Mouse (Mus musculus) ES-E14 (cell line): ENCODE results near the gene Nodal. TPM values are rescaled to one million over a fixed set of nuclear protein-coding genes. Genes with fewer than 3 reads are reported as not detected.
A peak's percentile ranks its signal among the peaks of the same experiment; 100 is the strongest.

Experiments
- DNase-seq: peaks from one replicate; pipeline ENCODE4 v3.0.0-alpha.2; 2013; ENCODE audit warnings: low read depth, low spot score
- H3K27ac ChIP-seq: 2 replicates; pipeline ENCODE4 v1.5.1; 2012; ENCODE audit warnings: low read depth, mild to moderate bottlenecking, low read length, moderate library complexity, mixed read lengths; ENCODE audit not compliant: poor library complexity, insufficient read depth, severe bottlenecking
- H3K36me3 ChIP-seq: 2 replicates; pipeline ENCODE4 v1.6.1; 2012; ENCODE audit warnings: mild to moderate bottlenecking, low read length, moderate library complexity, mixed read lengths; ENCODE audit not compliant: control insufficient read depth, poor library complexity, insufficient read depth, severe bottlenecking
- H3K4me1 ChIP-seq, 2 experiments: fragments of 150-350 bp in 1 of 2; sonication (generic) in 1 of 2; 2 replicates each; pipeline ENCODE4 v1.6.1; 2012; ENCODE audit warnings: low read length in 2 of 2, mild to moderate bottlenecking in 1 of 2, mixed read lengths in 1 of 2; ENCODE audit not compliant: control insufficient read depth in 2 of 2, insufficient read depth in 2 of 2, poor library complexity in 1 of 2
- H3K4me3 ChIP-seq, 2 experiments: fragments of 150-350 bp in 1 of 2; sonication (generic) in 1 of 2; 2 replicates each; pipeline ENCODE4 v1.5.1; 2012; ENCODE audit warnings: low read length in 2 of 2, low read depth in 1 of 2, mild to moderate bottlenecking in 1 of 2, mixed read lengths in 1 of 2; ENCODE audit not compliant: insufficient read depth in 1 of 2, poor library complexity in 1 of 2, severe bottlenecking in 1 of 2
- H3K9ac ChIP-seq: 2 replicates; pipeline ENCODE4 v1.6.1; 2012; ENCODE audit warnings: low read depth, mild to moderate bottlenecking, low read length, mixed read lengths; ENCODE audit not compliant: poor library complexity, insufficient read depth, severe bottlenecking
- H3K9me3 ChIP-seq: fragments of 150-350 bp; sonication (generic); 2 replicates; pipeline ENCODE4 v1.6.1; 2012; ENCODE audit warnings: low read depth, mild to moderate bottlenecking, low read length; ENCODE audit not compliant: control insufficient read depth, insufficient read depth
- CHD2 ChIP-seq: IDR thresholded peaks from 2 replicates; pipeline ENCODE4 v1.6.1; 2014; ENCODE audit warnings: mild to moderate bottlenecking, low read depth, low read length, inconsistent platforms
- HCFC1 ChIP-seq: IDR thresholded peaks from 2 replicates; pipeline ENCODE4 v1.6.1; 2012; ENCODE audit warnings: low read length, inconsistent platforms, borderline replicate concordance; ENCODE audit not compliant: insufficient read depth
- MAFK ChIP-seq: IDR thresholded peaks from 2 replicates; pipeline ENCODE4 v1.6.1; 2014; ENCODE audit warnings: mild to moderate bottlenecking, low read depth, low read length, inconsistent platforms; ENCODE audit not compliant: insufficient read depth
- ZC3H11A ChIP-seq: IDR thresholded peaks from 2 replicates; pipeline ENCODE4 v1.6.1; 2012; ENCODE audit warnings: low read depth, mild to moderate bottlenecking, inconsistent platforms, low read length, borderline replicate concordance
- ZNF384 ChIP-seq: IDR thresholded peaks from 2 replicates; pipeline ENCODE4 v1.6.1; 2012; ENCODE audit warnings: low read depth, low read length, inconsistent platforms
- in situ Hi-C, 2 experiments: fragments of 600-800 bp; cut with MboI; formaldehyde crosslinking; loops; one replicate each; pipeline ENCODE4 v1.15.1; 2025; ENCODE audit warnings: low sequenced_read_pairs in 2 of 2, inconsistent platforms in 1 of 2; ENCODE audit not compliant: unreplicated experiment in 2 of 2
- total RNA-seq: library from RNA; depleted of rRNA; stranded (reverse); fragments of 300-350 nt; gene quantifications from 2 replicates; pipeline ENCODE4 v1.2.3, GENCODE M21; 2012

Nodal gene
- total RNA-seq, 1 experiment = 164 TPM

DNA sequence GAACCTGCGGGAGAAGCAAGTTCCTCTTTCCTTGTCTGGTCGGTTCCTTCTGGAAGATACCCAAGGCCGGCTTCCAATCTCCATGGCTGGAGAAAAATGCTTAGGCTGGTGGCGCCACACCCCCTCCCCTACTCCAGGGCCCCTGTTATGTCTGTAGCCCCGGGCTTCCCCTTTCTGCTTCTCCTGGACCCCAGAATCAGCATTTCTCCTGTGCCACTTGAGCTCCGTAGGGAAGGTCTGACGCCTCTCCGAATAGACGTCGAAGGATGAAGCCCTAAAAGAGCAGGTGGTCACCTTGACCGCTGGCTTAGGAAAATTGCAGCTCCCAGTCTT is 34.1 kb upstream of the Nodal start:
- no peaks in the 10 kb centered on the region for H3K9me3 ChIP-seq
- in situ Hi-C loops = no loop called here
- peaks cover 11% of the 10 kb centered on the region for H3K36me3 ChIP-seq
- TF ChIP-seq ZC3H11A (no peak), CHD2 (no peak), HCFC1 (no peak), MAFK (no peak), ZNF384 (no peak)
- peak overlapping the region; percentile 87 to 89 for H3K4me3 ChIP-seq
- H3K27ac ChIP-seq = no peak overlapping the region
- no peak for DNase-seq
- peak overlapping the region; percentile 77; the same call in 1 of the 2 replicates for H3K9ac ChIP-seq
- H3K4me1 ChIP-seq = peaks cover 10 to 33% of the 10 kb centered on the region in 2 experiments; a peak in 3 of 4 replicates

GRCm38 (mm10) chr10:61385174-61385573 is 32.6 kb upstream of the Nodal start:
- TF ChIP-seq CHD2 = no peak
- TF ChIP-seq ZC3H11A = no peak
- TF ChIP-seq HCFC1 = no peak
- TF ChIP-seq MAFK = no peak
- no peak for TF ChIP-seq ZNF384
- Histone ChIP-seq H3K36me3 (peaks cover 3% of the 10 kb centered on the region; the same call in 1 of the 2 replicates), H3K27ac (no peak overlapping the region), H3K9ac (no peak overlapping the region), H3K4me1 (peaks cover 10 to 18% of the 10 kb centered on the region in 2 experiments; a peak in 3 of 4 replicates), H3K9me3 (no peaks in the 10 kb centered on the region), H3K4me3 (no peak overlapping the region)
- in situ Hi-C loops = no loop called here
- DNase-seq = no peak

GRCm38 (mm10) chr10:61386284-61386683 is 31.5 kb upstream of the Nodal start:
- in situ Hi-C loops = no loop called here
- DNase-seq = no peak

DNA sequence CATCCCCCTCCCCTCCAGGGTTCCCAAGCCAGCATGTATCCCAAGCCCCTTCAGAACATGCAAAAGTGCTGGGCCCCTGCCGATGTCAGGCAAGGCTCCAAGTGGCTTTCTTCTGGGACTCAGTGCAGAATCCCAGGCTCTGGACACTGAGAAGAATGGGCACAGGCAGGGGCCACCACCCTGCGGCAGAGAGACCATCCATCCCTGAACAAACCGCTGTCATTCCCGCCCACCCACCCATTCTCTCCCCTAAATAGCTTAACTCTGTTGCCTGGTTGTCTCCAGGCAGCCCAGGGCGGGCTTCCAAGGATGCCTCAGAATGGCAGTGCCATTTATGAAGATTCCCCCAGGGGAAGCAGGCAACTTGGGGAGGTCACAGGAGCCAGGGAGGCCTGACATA is 28.8 kb upstream of the Nodal start:
- Histone ChIP-seq H3K9ac (no peak overlapping the region), H3K4me3 (no peak overlapping the region), H3K36me3 (no peaks in the 10 kb centered on the region), H3K9me3 (no peaks in the 10 kb centered on the region), H3K27ac (no peak overlapping the region), H3K4me1 (peaks cover 0 to 8% of the 10 kb centered on the region in 2 experiments; a peak in 3 of 4 replicates)
- in situ Hi-C loops = no loop called here
- no peak for TF ChIP-seq ZC3H11A
- TF ChIP-seq CHD2 = no peak
- no peak for TF ChIP-seq ZNF384
- TF ChIP-seq HCFC1 = no peak
- no peak for TF ChIP-seq MAFK
- DNase-seq = no peak

More at GRCm38 (mm10) chr10:61386284-61386683, 31.5 kb upstream of the Nodal start:
- no peak overlapping the region for H3K27ac ChIP-seq
- no peaks in the 10 kb centered on the region for H3K9me3 ChIP-seq
- no peak for TF ChIP-seq CHD2
- TF ChIP-seq ZC3H11A = no peak
- no peak for TF ChIP-seq MAFK
- no peak for TF ChIP-seq ZNF384
- TF ChIP-seq HCFC1 = no peak
- H3K4me1 ChIP-seq = peaks cover 5 to 7% of the 10 kb centered on the region in 2 experiments; a peak in 3 of 4 replicates
- no peak overlapping the region for H3K4me3 ChIP-seq
- no peak overlapping the region for H3K9ac ChIP-seq
- no peaks in the 10 kb centered on the region for H3K36me3 ChIP-seq
